Mouse (Mus musculus) forebrain, embryonic 16.5 days (tissue): ENCODE measurements around the gene Ctns. TPM values are rescaled to one million over a fixed set of nuclear protein-coding genes. Genes with fewer than 3 reads are reported as not detected.

Experiments used
- ATAC-seq: fragments of 200-750 bp; cut with Nextera tagmentation; 2 replicates; pipeline ENCODE4 v1.8.0; 2017; ENCODE audit warnings: mild to moderate bottlenecking, moderate library complexity
- H3K27ac ChIP-seq: fragments of 300-500 bp; sonication (generic); 2 replicates; pipeline ENCODE4 v1.5.1; 2014; ENCODE audit warnings: low read length, control low read depth
- H3K27me3 ChIP-seq: fragments of 300-500 bp; sonication (generic); replicated peaks from 2 replicates; pipeline ENCODE4 v1.6.1; 2014; ENCODE audit warnings: low read length; ENCODE audit not compliant: control insufficient read depth, insufficient read depth
- H3K36me3 ChIP-seq: fragments of 300-500 bp; sonication (generic); 2 replicates; pipeline ENCODE4 v1.6.1; 2014; ENCODE audit not compliant: control insufficient read depth, insufficient read depth
- H3K4me1 ChIP-seq: fragments of 300-500 bp; sonication (generic); replicated peaks from 2 replicates; pipeline ENCODE4 v1.6.1; 2014; ENCODE audit warnings: low read length; ENCODE audit not compliant: control insufficient read depth, insufficient read depth
- H3K4me2 ChIP-seq: fragments of 300-500 bp; sonication (generic); 2 replicates; pipeline ENCODE4 v1.6.1; 2014; ENCODE audit warnings: mild to moderate bottlenecking, low read length, control low read depth
- H3K4me3 ChIP-seq: fragments of 300-500 bp; sonication (generic); replicated peaks from 2 replicates; pipeline ENCODE4 v1.5.1; 2014; ENCODE audit warnings: mild to moderate bottlenecking, low read length, control low read depth
- H3K9ac ChIP-seq: fragments of 300-500 bp; sonication (generic); replicated peaks from 2 replicates; pipeline ENCODE4 v1.6.1; 2014; ENCODE audit warnings: low read depth, low read length, control low read depth
- H3K9me3 ChIP-seq: fragments of 300-500 bp; sonication (generic); 2 replicates; pipeline ENCODE4 v1.6.1; 2016; ENCODE audit warnings: low read length; ENCODE audit not compliant: control insufficient read depth
- WGBS: fragments of 180-500 bp; shearing (Covaris S2); extraction: QIAGEN DNeasy Blood & Tissue Kit; methylation state at CpG from one replicate; pipeline ENCODE4 v1.1.7; 2014; 5-methylcytosine and 5-hydroxymethylcytosine counted together
- polyA plus RNA-seq: library from polyadenylated mRNA; unstranded; fragments of >200 nt; fragmentation: Nextera tagmentation; extraction: Ambion mirVana; gene quantifications from 2 replicates; pipeline ENCODE4 v1.2.1, GENCODE M21; 2015

Ctns gene
- polyA plus RNA-seq, 1 experiment from 2014 or later = 21.5 TPM

- Histone ChIP-seq H3K4me2 (peak within 1 kb of the TSS; percentile 87), H3K27ac (no peak within 1 kb of the TSS), H3K9ac (peak within 1 kb of the TSS; percentile 71), H3K4me3 (peak within 1 kb of the TSS; percentile 79), H3K9me3 (no peaks in the 10 kb centered on the region), H3K36me3 (no peaks in the 10 kb centered on the region), H3K27me3 (no peaks in the 10 kb centered on the region), H3K4me1 (peaks cover 12% of the 10 kb centered on the region)
- WGBS = under 1% methylated on average over 84 of the region's 84 CpGs
- peak; percentile 98 for ATAC-seq
Observed at GRCm38 (mm10) chr11:73137591-73138501, 61.0 kb downstream of the Ctns start, which contains the start of gene Haspin. Gene Haspin (minus strand): TSS chr11:73138294.

- WGBS = 26% methylated on average over 11 of the region's 11 CpGs
Observed at GRCm38 (mm10) chr11:73137116-73137515, 61.7 kb downstream of the Ctns start.

GRCm38 (mm10) chr11:73136587-73136986 is 62.3 kb downstream of the Ctns start:
- no peaks in the 10 kb centered on the region for H3K27me3 ChIP-seq
- peak overlapping the region; percentile 79 for H3K4me3 ChIP-seq
- H3K36me3 ChIP-seq = no peaks in the 10 kb centered on the region
- H3K9me3 ChIP-seq = no peaks in the 10 kb centered on the region
- no peak overlapping the region for H3K9ac ChIP-seq
- H3K27ac ChIP-seq = no peak overlapping the region
- no peak for ATAC-seq
- peaks cover 12% of the 10 kb centered on the region for H3K4me1 ChIP-seq
- 79% methylated on average over 6 of the region's 6 CpGs for WGBS
- H3K4me2 ChIP-seq = peak overlapping the region; percentile 87

More at GRCm38 (mm10) chr11:73137116-73137515, 61.7 kb downstream of the Ctns start:
- no peak for ATAC-seq
- Histone ChIP-seq H3K4me3 (peak overlapping the region; percentile 79), H3K9me3 (no peaks in the 10 kb centered on the region), H3K4me1 (peaks cover 12% of the 10 kb centered on the region), H3K4me2 (peak overlapping the region; percentile 87), H3K36me3 (no peaks in the 10 kb centered on the region), H3K9ac (peak overlapping the region; percentile 71; the same call in 1 of the 2 replicates), H3K27me3 (no peaks in the 10 kb centered on the region), H3K27ac (no peak overlapping the region)

GRCm38 (mm10) chr11:73134222-73134621 is 64.6 kb downstream of the Ctns start:
- no peak overlapping the region for H3K27ac ChIP-seq
- WGBS = 92% methylated on average over 5 of the region's 5 CpGs
- H3K9me3 ChIP-seq = no peaks in the 10 kb centered on the region
- H3K27me3 ChIP-seq = no peaks in the 10 kb centered on the region
- ATAC-seq = no peak
- H3K4me2 ChIP-seq = no peak overlapping the region
- H3K4me3 ChIP-seq = no peak overlapping the region
- no peak overlapping the region for H3K9ac ChIP-seq
- H3K36me3 ChIP-seq = no peaks in the 10 kb centered on the region
- peaks cover 12% of the 10 kb centered on the region for H3K4me1 ChIP-seq

Other genes starting within 250 kb of the Ctns start
- 0.94 and 0.96 TPM in 2 replicates for gene Atp2a3, start 237.9 kb downstream of the Ctns start, polyA plus RNA-seq
- 0.26 and 0.42 TPM in 2 replicates for gene P2rx1, start 199.9 kb downstream of the Ctns start, polyA plus RNA-seq
- 22.5 and 27.7 TPM in 2 replicates for gene Camkk1, start 180.0 kb downstream of the Ctns start, polyA plus RNA-seq
- gene Ncbp3, start 151.3 kb downstream of the Ctns start, polyA plus RNA-seq = 9.6 and 11.1 TPM in 2 replicates
- 0.14 and 0.22 TPM in 2 replicates for gene Itgae, start 108.5 kb downstream of the Ctns start, polyA plus RNA-seq
- gene Haspin, start 60.7 kb downstream of the Ctns start, polyA plus RNA-seq = 5.8 and 6.3 TPM in 2 replicates
- gene P2rx5, start 38.6 kb downstream of the Ctns start, polyA plus RNA-seq = 1.1 and 1.3 TPM in 2 replicates
- 119 and 127 TPM in 2 replicates for gene Emc6, start 22.0 kb downstream of the Ctns start, polyA plus RNA-seq
- 166 and 182 TPM in 2 replicates for gene Tax1bp3, start 22.0 kb downstream of the Ctns start, polyA plus RNA-seq
- 1.3 and 1.8 TPM in 2 replicates for gene Shpk, start 418 bp upstream of the Ctns start, polyA plus RNA-seq
- gene Trpv1, start 35.2 kb upstream of the Ctns start, polyA plus RNA-seq = not detected in 2 replicates
- gene Trpv3, start 68.3 kb upstream of the Ctns start, polyA plus RNA-seq = 0.06 TPM in 1 of 2 replicates, not detected in the other
- 0.77 and 1.3 TPM in 2 replicates for gene Aspa, start 130.6 kb upstream of the Ctns start, polyA plus RNA-seq
- not detected in 2 replicates for gene Gm49340, start 130.7 kb upstream of the Ctns start, polyA plus RNA-seq
- gene Spata22, start 130.7 kb upstream of the Ctns start, polyA plus RNA-seq = not detected in 2 replicates
- gene Olfr20, start 151.7 kb upstream of the Ctns start, polyA plus RNA-seq = not detected in 2 replicates
- gene Olfr376, start 172.2 kb upstream of the Ctns start, polyA plus RNA-seq = not detected in 2 replicates
- gene Olfr1, start 200.6 kb upstream of the Ctns start, polyA plus RNA-seq = not detected in 2 replicates
- gene Olfr378, start 229.4 kb upstream of the Ctns start, polyA plus RNA-seq = not detected in 2 replicates